Mouse (Mus musculus) MEL (cell line): ENCODE results near the gene Asap3. TPM values are rescaled to one million over a fixed set of nuclear protein-coding genes. Genes with fewer than 3 reads are reported as not detected.

Experiments
- DNase-seq: peaks from one replicate; pipeline ENCODE4 v3.0.0; 2011; ENCODE audit warnings: low read depth, low spot score
- H3K27ac ChIP-seq: 2 replicates; pipeline ENCODE4 v1.5.1; 2012; ENCODE audit warnings: low read depth, mild to moderate bottlenecking, control low read depth, low read length, moderate library complexity; ENCODE audit not compliant: control insufficient read depth
- H3K27me3 ChIP-seq, 2 experiments: fragments of 150-350 bp in 1 of 2; sonication (generic) in 1 of 2; 2 replicates each; pipeline ENCODE4 v1.6.1; 2012; ENCODE audit warnings: low read length in 2 of 2, mild to moderate bottlenecking in 2 of 2, improper control_type of control experiment in 1 of 2, moderate library complexity in 1 of 2; ENCODE audit not compliant: insufficient read depth in 2 of 2, control insufficient read depth in 1 of 2
- H3K36me3 ChIP-seq, 2 experiments: 2 replicates each; pipeline ENCODE4 v1.6.1; 2012 to 2014; ENCODE audit warnings: low read length in 2 of 2, improper control_type of control experiment in 1 of 2, inconsistent platforms in 1 of 2, mild to moderate bottlenecking in 1 of 2; ENCODE audit not compliant: insufficient read depth in 2 of 2, control insufficient read depth in 1 of 2
- H3K4me1 ChIP-seq, 2 experiments: fragments of 150-350 bp in 1 of 2; sonication (generic) in 1 of 2; 2 replicates each; pipeline ENCODE4 v1.6.1; 2012; ENCODE audit warnings: low read length in 2 of 2, improper control_type of control experiment in 1 of 2, mild to moderate bottlenecking in 1 of 2; ENCODE audit not compliant: insufficient read depth in 2 of 2, control insufficient read depth in 1 of 2
- H3K4me3 ChIP-seq, 2 experiments: fragments of 150-350 bp in 1 of 2; sonication (generic) in 1 of 2; 2 replicates each; pipeline ENCODE4 v1.5.1; 2012; ENCODE audit warnings: low read depth in 2 of 2, low read length in 2 of 2, mild to moderate bottlenecking in 2 of 2, moderate library complexity in 2 of 2, control low read depth in 1 of 2, improper control_type of control experiment in 1 of 2; ENCODE audit not compliant: control insufficient read depth in 1 of 2, insufficient read depth in 1 of 2
- H3K79me2 ChIP-seq: 2 replicates; pipeline ENCODE4 v1.6.1; 2012; ENCODE audit warnings: mild to moderate bottlenecking, low read length, moderate library complexity; ENCODE audit not compliant: control insufficient read depth, poor library complexity, insufficient read depth
- H3K9ac ChIP-seq: 2 replicates; pipeline ENCODE4 v1.6.1; 2012; ENCODE audit warnings: low read depth, mild to moderate bottlenecking, control low read depth, low read length, moderate library complexity; ENCODE audit not compliant: control insufficient read depth, poor library complexity, severe bottlenecking
- H3K9me3 ChIP-seq: fragments of 150-350 bp; sonication (generic); replicated peaks from 2 replicates; pipeline ENCODE4 v1.6.1; 2012; ENCODE audit warnings: mild to moderate bottlenecking, low read length, improper control_type of control experiment, moderate library complexity; ENCODE audit not compliant: insufficient read depth
- BHLHE40 ChIP-seq: IDR thresholded peaks from 2 replicates; pipeline ENCODE4 v1.6.1; 2012; ENCODE audit warnings: low read depth, mild to moderate bottlenecking, inconsistent platforms, low read length, improper control_type of control experiment, borderline replicate concordance
- CHD1 ChIP-seq: IDR thresholded peaks from 2 replicates; pipeline ENCODE4 v1.6.1; 2012; ENCODE audit warnings: low read depth, mild to moderate bottlenecking, inconsistent platforms, low read length, improper control_type of control experiment
- CHD2 ChIP-seq: IDR thresholded peaks from 2 replicates; pipeline ENCODE4 v1.6.1; 2011; ENCODE audit warnings: low read length, improper control_type of control experiment
- E2F4 ChIP-seq: IDR thresholded peaks from 2 replicates; pipeline ENCODE4 v1.6.1; 2011; ENCODE audit warnings: low read depth, low read length, improper control_type of control experiment, borderline replicate concordance
- EP300 ChIP-seq, 2 experiments: IDR thresholded peaks; 2 replicates each; pipeline ENCODE4 v1.6.1; 2011; ENCODE audit warnings: improper control_type of control experiment in 2 of 2, low read length in 2 of 2, low read depth in 1 of 2, mild to moderate bottlenecking in 1 of 2
- HCFC1 ChIP-seq: IDR thresholded peaks from 2 replicates; pipeline ENCODE4 v1.6.1; 2012; ENCODE audit warnings: low read depth, mild to moderate bottlenecking, inconsistent platforms, low read length, improper control_type of control experiment, moderate library complexity
- MAZ ChIP-seq: IDR thresholded peaks from 2 replicates; pipeline ENCODE4 v1.6.1; 2012; ENCODE audit warnings: low read depth, mild to moderate bottlenecking, inconsistent platforms, low read length, improper control_type of control experiment
- MEF2A ChIP-seq: IDR thresholded peaks from 2 replicates; pipeline ENCODE4 v1.6.1; 2014; ENCODE audit warnings: low read depth, mild to moderate bottlenecking, inconsistent platforms, low read length, improper control_type of control experiment; ENCODE audit not compliant: poor library complexity, insufficient replicate concordance, severe bottlenecking; ENCODE audit errors: extremely low read depth
- NRF1 ChIP-seq: IDR thresholded peaks from 2 replicates; pipeline ENCODE4 v1.6.1; 2014; ENCODE audit warnings: low read depth, mild to moderate bottlenecking, inconsistent platforms, low read length, improper control_type of control experiment, moderate library complexity; ENCODE audit not compliant: poor library complexity, insufficient read depth, severe bottlenecking
- POLR2AphosphoS2 ChIP-seq: IDR thresholded peaks from 2 replicates; pipeline ENCODE4 v1.6.1; 2011; ENCODE audit warnings: low read length, improper control_type of control experiment
- SIN3A ChIP-seq: IDR thresholded peaks from 2 replicates; pipeline ENCODE4 v1.6.1; 2012; ENCODE audit warnings: low read length, improper control_type of control experiment, inconsistent platforms
- SMC3 ChIP-seq: IDR thresholded peaks from 2 replicates; pipeline ENCODE4 v1.6.1; 2011; ENCODE audit warnings: low read depth, low read length, improper control_type of control experiment
- TAL1 ChIP-seq: IDR thresholded peaks from 2 replicates; pipeline ENCODE4 v1.6.1; 2012; ENCODE audit warnings: mild to moderate bottlenecking, inconsistent platforms, low read length, moderate library complexity, mixed read lengths
- ZC3H11A ChIP-seq: IDR thresholded peaks from 2 replicates; pipeline ENCODE4 v1.6.1; 2012; ENCODE audit warnings: low read depth, mild to moderate bottlenecking, inconsistent platforms, low read length, improper control_type of control experiment
- ZMIZ1 ChIP-seq: IDR thresholded peaks from 2 replicates; pipeline ENCODE4 v1.6.1; 2012; ENCODE audit warnings: low read depth, mild to moderate bottlenecking, inconsistent platforms, low read length, improper control_type of control experiment, moderate library complexity
- polyA plus RNA-seq, 2 experiments: library from polyadenylated mRNA; stranded (reverse) in 1 of 2; unstranded in 1 of 2; fragments of >175 nt in 1 of 2; fragments of >200 nt in 1 of 2; gene quantifications; 2 replicates each; pipeline versions ENCODE4 v1.2.1 to v1.2.4; 2012; ENCODE audit warnings: low replicate concordance in 2 of 2, low read depth in 1 of 2; ENCODE audit not compliant: insufficient read length in 2 of 2, insufficient read depth in 1 of 2, missing spikeins in 1 of 2
- total RNA-seq: library from RNA; depleted of rRNA; stranded (reverse); fragments of 300-350 nt; gene quantifications from 2 replicates; pipeline ENCODE4 v1.2.3, GENCODE M21; 2012

Gene Asap3
- total and polyA plus RNA-seq, 3 experiments: 0.04 to 0.33 TPM; not detected in 1

DNA sequence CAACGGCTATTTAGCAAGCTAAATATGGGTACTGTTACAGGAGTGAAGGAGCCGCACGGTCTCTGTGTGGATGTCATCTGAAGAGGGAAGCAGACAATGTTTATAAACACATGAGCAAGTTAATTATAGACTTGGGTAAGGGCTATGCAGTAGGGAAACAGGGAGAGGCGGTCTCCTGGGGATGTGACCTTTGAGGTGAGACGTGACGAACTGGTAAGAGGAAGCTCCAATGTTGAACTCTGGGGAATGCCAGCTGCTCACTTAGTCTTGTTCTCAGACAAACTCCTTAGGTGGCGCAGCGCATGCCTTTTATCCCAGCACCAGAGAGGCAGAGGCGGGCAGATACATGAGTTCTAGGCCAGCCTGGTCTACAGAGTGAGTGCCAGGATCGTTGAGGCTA is 55.7 kb downstream of the Asap3 start:
- H3K9me3 ChIP-seq: no peaks in the 10 kb centered on the region
- no peaks in the 10 kb centered on the region for H3K27me3 ChIP-seq
- no peaks in the 10 kb centered on the region for H3K79me2 ChIP-seq
- no peak overlapping the region for H3K27ac ChIP-seq
- no peak for DNase-seq
- H3K4me3 ChIP-seq: no peak overlapping the region
- H3K4me1 ChIP-seq: peaks cover 0 to 10% of the 10 kb centered on the region in 2 experiments; a peak in 2 of 4 replicates
- TF ChIP-seq MAZ (no peak), POLR2AphosphoS2 (no peak), NRF1 (no peak), CHD1 (no peak), TAL1 (no peak), BHLHE40 (no peak), SIN3A (no peak)
- H3K9ac ChIP-seq: no peak overlapping the region
- peaks cover 0 to 5% of the 10 kb centered on the region in 2 experiments; a peak in 2 of 4 replicates for H3K36me3 ChIP-seq

DNA sequence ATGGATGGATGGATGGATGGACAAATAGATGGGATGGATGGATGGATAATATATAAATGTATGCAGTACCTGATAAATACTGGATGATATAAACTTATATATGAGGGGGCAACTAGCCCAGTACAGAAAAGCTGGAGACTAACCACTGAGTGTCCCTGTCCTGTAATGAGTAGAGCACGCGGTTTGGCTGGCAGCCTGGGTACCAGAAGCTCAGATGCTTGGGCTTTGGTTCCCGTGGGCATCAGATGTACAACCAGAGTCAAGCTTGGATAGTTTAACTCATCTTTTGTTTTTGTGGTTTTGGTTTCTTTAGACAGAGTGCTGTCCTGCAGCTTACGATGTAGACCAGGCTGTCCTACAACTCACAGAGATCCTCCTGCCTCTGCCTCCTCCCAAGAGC is 57.4 kb downstream of the Asap3 start:
- no peak overlapping the region for H3K9ac ChIP-seq
- DNase-seq: no peak
- H3K4me3 ChIP-seq: no peak overlapping the region
- H3K79me2 ChIP-seq: no peaks in the 10 kb centered on the region
- peaks cover 0 to 2% of the 10 kb centered on the region in 2 experiments; a peak in 1 of 4 replicates for H3K36me3 ChIP-seq
- no peaks in the 10 kb centered on the region for H3K9me3 ChIP-seq
- H3K27ac ChIP-seq: no peak overlapping the region
- TF ChIP-seq SIN3A: no peak
- no peak for TF ChIP-seq CHD1
- TF ChIP-seq MEF2A: no peak
- no peak for TF ChIP-seq ZMIZ1
- no peak for TF ChIP-seq E2F4
- TF ChIP-seq HCFC1: no peak
- no peak for TF ChIP-seq BHLHE40
- no peak for TF ChIP-seq ZC3H11A
- no peak for TF ChIP-seq EP300 (IDR thresholded peaks at IDR 0.05; ENCODE audit: low read depth in 1 of 2, low read length in 2 of 2)
- no peak for TF ChIP-seq SMC3
- no peak for TF ChIP-seq CHD2
- TF ChIP-seq, all 39 proteins: peak for 0
- Histone ChIP-seq H3K4me1 (peaks cover 0 to 8% of the 10 kb centered on the region in 2 experiments; a peak in 1 of 4 replicates), H3K27me3 (no peaks in the 10 kb centered on the region)
